Mouse (Mus musculus) B cell, adult (primary cell): ENCODE data around the gene Ube2d1. TPM values are rescaled to one million over a fixed set of nuclear protein-coding genes. Genes with fewer than 3 reads are reported as not detected.

ENCODE experiments used
- total RNA-seq: library from RNA; stranded (reverse); gene quantifications from 4 replicates; pipeline ENCODE4 v1.2.4, GENCODE M21; 2023; ENCODE audit not compliant: inconsistent age

The Ube2d1 gene
- 56.6 to 65.3 TPM (median 63.0 TPM) in 4 replicates for total RNA-seq

DNA sequence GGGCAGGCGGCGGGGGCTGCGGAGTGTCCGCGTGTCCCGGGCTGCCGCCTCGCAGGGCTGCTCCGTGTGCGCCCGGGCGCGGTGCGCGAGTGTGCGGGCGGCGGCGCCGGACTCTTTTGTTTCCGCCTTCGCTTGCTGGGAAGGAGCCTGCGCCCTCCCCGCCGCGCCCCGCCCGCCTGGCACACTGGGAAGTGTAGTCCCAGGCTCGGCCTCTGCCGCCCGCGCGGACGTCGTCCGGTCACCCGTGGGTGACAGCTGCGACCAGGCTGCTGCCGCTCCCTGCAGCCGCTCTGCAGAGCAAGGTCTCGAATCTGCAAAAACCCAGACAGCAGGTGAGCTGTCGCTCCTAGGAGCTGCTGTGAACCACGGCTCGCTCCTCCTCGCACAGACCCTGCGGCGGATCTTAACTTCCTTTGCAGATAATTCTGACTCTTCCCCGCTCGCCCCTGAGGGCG, at the start of gene Ube2d1:
TSS of gene Ube2d1 (minus strand) at position 137 of the 455 bp plus-strand sequence.

DNA sequence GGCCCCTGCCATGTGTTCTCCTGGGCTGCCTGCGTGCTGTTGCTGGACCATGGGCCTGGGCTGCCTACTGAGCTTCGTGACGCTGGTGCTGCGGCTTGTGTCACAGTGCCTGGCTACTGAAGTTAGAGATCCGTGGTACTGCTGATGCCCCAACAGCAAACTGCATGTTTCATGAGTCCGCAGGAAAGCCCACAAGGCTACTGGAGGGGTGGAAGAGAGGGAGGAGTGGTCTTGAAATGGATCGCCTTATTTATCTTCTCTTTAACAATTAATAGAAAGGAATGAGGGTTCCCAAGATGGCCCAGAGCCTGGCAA, 46.9 kb downstream of the Ube2d1 start, which contains the start of gene Tfam:
TSS of gene Tfam (minus strand) at position 41 of the 315 bp plus-strand sequence.

Other genes with a start within 250 kb of the Ube2d1 start
- gene Bicc1, start 125.6 kb downstream of the Ube2d1 start, total RNA-seq, result not detected in 4 replicates
- 79.3 to 97.2 TPM (median 85.0 TPM) in 4 replicates for gene Tfam, start 47.0 kb downstream of the Ube2d1 start, total RNA-seq
- gene Cisd1, start 59.7 kb upstream of the Ube2d1 start, total RNA-seq, result 9.6 to 18.4 TPM (median 12.6 TPM) in 4 replicates
- 23.8 to 30.6 TPM (median 27.1 TPM) in 4 replicates for gene Ipmk, start 62.5 kb upstream of the Ube2d1 start, total RNA-seq